Mouse (Mus musculus) testis, postnatal 10 days (tissue): Measurements from ENCODE around the gene Magi2.
"Not testable (repeated sequence)": the region's sequence is repeated elsewhere in the genome, so short reads cannot be mapped to it uniquely, and the experiment has no call there.

ENCODE experiments used
- DNase-seq: peaks from one replicate; pipeline ENCODE4 v3.0.0; 2021; ENCODE audit warnings: low spot score

Gene Magi2

GRCm38 (mm10) chr5:19462541-19462940 lies 235.7 kb downstream of the Magi2 start:
- DNase-seq: no peak

DNA sequence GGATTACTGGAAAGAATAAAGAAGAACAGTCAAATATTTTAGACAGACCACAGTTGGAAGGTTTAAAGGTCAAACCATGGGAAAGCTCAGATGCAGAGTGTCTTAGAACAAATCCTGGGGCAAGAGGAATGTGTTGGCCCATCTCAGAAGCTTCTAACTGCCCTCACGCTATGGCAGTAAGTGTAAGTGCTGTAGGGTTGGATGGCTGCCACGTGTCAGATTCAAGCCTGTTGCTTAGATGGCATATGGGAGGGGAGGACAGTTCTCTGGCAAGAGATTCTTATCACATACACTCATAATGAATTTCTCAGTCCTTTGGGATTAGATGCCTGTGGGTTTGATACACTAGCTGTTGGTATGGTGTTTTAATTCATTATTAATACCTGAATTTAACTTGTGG lies 238.5 kb downstream of the Magi2 start:
- DNase-seq: no peak

DNA sequence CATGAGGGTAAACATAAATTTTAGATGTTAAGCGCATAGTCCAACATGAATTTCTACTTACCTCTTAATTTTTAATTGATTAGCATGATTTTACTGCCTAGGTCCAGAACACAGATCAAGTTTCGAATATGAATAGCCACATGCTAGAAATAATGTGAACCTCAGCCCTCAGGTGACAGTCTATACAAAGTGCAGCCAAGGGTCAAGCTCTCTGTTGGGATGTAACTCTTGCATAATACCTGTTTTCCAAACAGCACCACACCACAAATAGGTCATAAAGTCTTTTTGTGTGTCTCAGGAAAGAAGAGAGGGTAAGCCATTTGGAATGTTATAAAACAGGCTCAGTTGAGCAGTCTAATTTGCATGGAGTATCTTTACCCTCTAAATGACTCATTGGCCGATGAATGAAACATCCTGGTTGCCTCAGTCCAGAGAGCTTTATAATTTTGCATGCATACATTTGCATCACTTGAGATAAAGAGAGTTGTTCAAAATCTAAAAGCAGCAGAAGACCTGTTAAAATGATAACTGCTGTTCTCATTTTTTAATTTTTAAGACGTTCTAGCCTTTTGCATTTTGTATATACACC lies 246.1 kb downstream of the Magi2 start:
- DNase-seq: no peak

GRCm38 (mm10) chr5:19482981-19483380 lies 256.1 kb downstream of the Magi2 start:
- no peak for DNase-seq

- DNase-seq: no peak
These were observed 261.1 kb downstream of the Magi2 start for GRCm38 (mm10) chr5:19487947-19488346.

GRCm38 (mm10) chr5:19501005-19501404 lies 274.2 kb downstream of the Magi2 start:
- DNase-seq: no peak

DNA sequence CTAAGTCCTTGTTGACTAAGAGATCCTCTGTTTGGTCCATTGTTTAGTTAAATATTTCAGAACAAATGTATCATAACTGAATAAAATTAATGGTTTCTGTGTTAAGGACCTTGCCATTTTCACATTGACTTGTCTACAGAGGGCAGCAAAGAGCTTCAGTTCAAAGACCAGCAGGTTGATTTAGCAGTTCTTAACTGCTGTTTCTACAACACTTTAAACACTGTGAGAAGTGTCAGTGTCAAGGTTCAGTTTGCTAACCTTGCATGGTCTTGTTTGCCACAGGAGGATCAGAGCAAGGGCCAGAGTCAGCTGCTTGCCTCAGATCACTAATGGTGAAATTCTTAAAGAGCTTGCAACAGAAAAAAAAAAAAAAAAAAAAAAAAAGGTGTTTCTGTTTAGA lies 295.3 kb downstream of the Magi2 start:
- no peak for DNase-seq

- no peak for DNase-seq
These were observed 312.5 kb downstream of the Magi2 start for GRCm38 (mm10) chr5:19539348-19539747.

- DNase-seq: no peak
These were observed 319.6 kb downstream of the Magi2 start for GRCm38 (mm10) chr5:19546424-19546823.

DNA sequence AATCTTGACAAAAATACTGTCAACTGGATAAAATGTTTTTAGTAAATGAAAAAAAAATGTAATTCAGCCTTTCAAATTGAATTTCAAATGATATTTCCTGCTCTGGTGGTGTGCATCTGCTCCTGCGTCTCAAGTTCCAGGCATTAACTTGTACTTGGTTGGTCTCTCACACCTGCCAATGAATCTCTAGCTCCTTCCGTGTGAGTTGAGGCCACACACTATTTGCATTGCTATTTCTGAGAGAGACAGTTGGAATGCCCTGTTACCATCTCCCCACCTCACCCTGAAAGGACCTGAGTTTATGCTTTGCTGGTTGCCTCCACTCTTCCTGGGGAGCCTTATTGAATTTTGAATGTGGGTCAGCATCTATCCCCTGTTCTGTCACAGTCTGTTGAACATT lies 320.1 kb downstream of the Magi2 start:
- no peak for DNase-seq

DNA sequence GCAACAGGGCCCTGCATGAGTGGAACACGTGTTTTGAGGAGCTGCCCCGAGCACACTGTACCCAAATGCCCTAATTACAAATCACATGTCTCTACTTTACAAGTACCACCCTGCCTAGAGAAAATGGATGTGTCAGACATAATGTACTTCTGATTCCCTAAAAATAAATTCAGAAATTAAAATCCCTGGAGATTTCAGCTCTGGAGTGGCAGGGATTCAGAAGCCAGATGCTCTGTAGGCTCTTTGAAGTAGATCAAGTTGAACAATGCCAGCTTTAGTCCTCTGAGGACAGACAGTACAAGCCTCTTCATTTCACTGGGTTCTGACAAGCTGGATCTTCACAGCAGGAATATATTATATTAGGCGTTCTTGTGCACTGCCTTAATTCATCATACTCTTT lies 326.7 kb downstream of the Magi2 start:
- DNase-seq: no peak

GRCm38 (mm10) chr5:19565636-19566035 lies 338.8 kb downstream of the Magi2 start:
- DNase-seq: no peak

- DNase-seq: not testable (repeated sequence)
These were observed 339.3 kb downstream of the Magi2 start for GRCm38 (mm10) chr5:19566136-19566535.

DNA sequence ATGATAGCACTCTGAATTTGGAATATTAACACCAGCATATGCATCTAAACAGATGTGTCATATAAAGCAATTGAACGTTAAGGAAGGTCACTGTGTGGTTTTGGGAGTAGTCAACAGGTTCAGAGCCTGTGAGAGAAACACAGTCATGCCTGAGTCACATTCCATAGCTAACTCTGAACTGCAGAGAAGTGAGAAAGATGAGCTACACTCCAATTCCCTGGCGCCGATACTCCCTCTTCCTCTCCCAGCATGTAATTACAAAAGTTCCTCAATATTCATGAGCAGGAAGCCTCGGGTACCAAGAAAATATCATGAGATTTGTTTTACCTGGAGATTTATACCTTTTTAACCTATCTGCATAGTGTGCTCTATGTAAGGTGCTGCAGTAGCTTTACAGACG lies 380.9 kb downstream of the Magi2 start:
- DNase-seq: no peak

DNA sequence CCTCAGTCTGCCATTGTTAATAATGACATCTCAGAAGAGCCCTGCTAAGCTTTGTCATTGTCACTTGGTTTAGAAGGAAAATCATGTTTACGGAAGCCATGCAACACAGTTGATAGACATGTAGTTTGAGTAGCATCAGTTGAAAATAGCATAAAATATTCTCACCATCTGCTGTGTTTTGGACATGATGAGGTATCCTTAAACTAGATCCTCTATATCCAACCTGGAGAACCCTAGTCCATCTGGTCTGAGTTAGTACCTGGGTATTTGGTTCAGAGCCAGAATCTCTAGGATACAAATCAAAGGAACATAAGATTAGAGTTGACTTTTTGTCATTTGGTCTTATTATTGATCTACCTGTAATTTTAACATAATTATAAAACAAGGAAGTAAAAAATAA lies 385.0 kb downstream of the Magi2 start:
- DNase-seq: no peak

DNA sequence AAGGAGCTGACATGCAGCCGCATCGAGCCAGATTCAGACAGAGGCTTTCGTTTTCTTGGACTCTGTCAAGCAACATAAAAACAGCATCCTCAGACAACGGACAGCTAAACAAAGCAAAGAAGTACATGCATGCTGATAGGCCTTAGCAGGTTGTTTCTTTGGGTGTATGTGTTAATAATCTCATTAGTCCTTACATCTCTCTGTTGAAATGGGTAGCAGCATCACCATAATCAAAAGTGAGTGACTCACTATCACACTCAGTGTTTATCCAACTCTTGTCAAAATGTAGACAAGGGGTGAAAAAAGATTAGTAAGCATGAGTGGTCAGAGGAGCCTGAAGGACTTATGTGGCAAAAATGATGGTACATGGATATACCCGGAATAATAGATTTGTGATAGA lies 394.8 kb downstream of the Magi2 start:
- DNase-seq: no peak

DNA sequence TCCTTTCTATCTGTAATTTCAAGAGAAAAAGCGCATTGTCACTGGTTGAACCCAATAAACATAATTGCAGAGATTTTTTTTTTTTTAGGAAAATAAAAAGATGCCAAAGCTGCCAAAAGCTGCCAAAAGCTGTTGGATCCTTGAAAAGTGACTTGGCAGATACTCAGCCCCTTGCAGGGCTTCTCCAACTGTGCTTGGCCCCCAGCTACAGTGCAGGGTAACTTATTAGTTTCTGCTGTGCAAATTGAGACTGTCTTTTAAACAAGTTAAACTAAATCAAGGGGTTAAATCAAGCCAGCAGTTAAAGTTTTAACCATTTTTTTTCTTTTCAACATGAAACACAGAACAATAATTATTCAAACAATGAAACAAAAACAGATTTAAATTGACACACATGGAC lies 407.1 kb downstream of the Magi2 start:
- no peak for DNase-seq

- DNase-seq: no peak
These were observed 411.0 kb downstream of the Magi2 start for GRCm38 (mm10) chr5:19637789-19638188.

- DNase-seq: no peak
These were observed 429.1 kb downstream of the Magi2 start for GRCm38 (mm10) chr5:19655986-19656385.

DNA sequence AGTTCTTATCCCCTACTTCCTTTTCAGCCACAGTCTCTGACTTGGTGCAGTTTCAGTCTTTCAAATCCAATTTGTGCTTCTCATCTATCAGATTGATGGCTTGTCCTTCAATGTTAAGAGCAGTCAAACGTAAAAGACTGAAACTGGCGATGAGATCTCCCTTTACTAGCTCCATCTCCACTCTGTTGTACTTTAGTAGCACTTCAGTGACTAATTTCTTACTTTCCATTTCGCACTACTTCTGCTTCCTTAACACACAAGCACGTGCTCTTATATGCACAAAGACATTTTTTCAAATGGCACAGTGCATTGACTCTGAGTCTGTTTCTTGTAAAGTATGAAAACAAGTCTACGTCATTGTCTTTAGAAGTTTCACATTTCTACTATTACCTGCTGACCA lies 439.6 kb downstream of the Magi2 start:
- DNase-seq: no peak

- DNase-seq: no peak
These were observed 490.5 kb downstream of the Magi2 start for GRCm38 (mm10) chr5:19717296-19717695.

GRCm38 (mm10) chr5:19726277-19726676 lies 499.4 kb downstream of the Magi2 start:
- DNase-seq: no peak

DNA sequence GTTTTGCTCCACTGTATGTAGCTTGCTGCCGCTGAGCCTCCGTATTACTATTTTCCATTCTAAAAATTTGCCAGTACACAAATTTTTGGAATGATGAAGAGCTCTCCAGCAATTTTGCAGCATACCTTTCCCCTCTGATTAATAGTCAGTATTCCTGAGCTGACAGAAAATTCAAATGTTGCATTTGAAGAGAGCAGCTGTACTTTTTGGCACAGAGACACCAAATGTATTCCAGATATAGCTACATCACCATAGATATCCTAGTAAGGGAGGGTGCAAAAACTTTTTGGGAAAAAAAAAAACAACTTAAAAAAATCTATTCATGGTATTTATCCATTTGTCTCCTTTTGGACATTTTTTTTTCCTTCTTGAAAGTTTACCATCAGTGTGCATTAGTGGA lies 518.5 kb downstream of the Magi2 start:
- DNase-seq: no peak

GRCm38 (mm10) chr5:19745916-19746315 lies 519.1 kb downstream of the Magi2 start:
- DNase-seq: no peak
